Mouse (Mus musculus) hindbrain, embryonic 12.5 days (tissue): ENCODE measurements at regions not wholly inside any gene's neighbourhood (a gene's known extent, or its start where the extent isn't known, plus 50 kb on each side); places are given as distances from the start of the nearest gene placed in this dataset.

Experiments
- ATAC-seq: fragments of 200-750 bp; cut with Nextera tagmentation; 2 replicates; pipeline ENCODE4 v1.8.0; 2017; ENCODE audit warnings: moderate TSS enrichment; ENCODE audit not compliant: low FRiP score
- H3K27ac ChIP-seq: fragments of 300-500 bp; sonication (generic); 2 replicates; pipeline ENCODE4 v1.5.1; 2016; ENCODE audit warnings: mild to moderate bottlenecking
- H3K27me3 ChIP-seq: fragments of 300-500 bp; sonication (generic); 2 replicates; pipeline ENCODE4 v1.6.1; 2016; ENCODE audit warnings: mild to moderate bottlenecking
- H3K36me3 ChIP-seq: fragments of 300-500 bp; sonication (generic); 2 replicates; pipeline ENCODE4 v1.6.1; 2016; ENCODE audit warnings: mild to moderate bottlenecking
- H3K4me1 ChIP-seq: fragments of 300-500 bp; sonication (generic); 2 replicates; pipeline ENCODE4 v1.6.1; 2016
- H3K4me2 ChIP-seq: fragments of 300-500 bp; sonication (generic); replicated peaks from 2 replicates; pipeline ENCODE4 v1.6.1; 2016; ENCODE audit warnings: mild to moderate bottlenecking
- H3K4me3 ChIP-seq: fragments of 300-500 bp; sonication (generic); 2 replicates; pipeline ENCODE4 v1.5.1; 2016; ENCODE audit warnings: mild to moderate bottlenecking
- H3K9ac ChIP-seq: fragments of 300-500 bp; sonication (generic); 2 replicates; pipeline ENCODE4 v1.6.1; 2016; ENCODE audit warnings: mild to moderate bottlenecking, moderate library complexity
- H3K9me3 ChIP-seq: fragments of 300-500 bp; sonication (generic); replicated peaks from 2 replicates; pipeline ENCODE4 v1.6.1; 2016; ENCODE audit warnings: mild to moderate bottlenecking
- WGBS: fragments of 180-500 bp; shearing (Covaris S2); methylation state at CpG from one replicate; pipeline ENCODE4 v1.1.7; 2016; 5-methylcytosine and 5-hydroxymethylcytosine counted together

DNA sequence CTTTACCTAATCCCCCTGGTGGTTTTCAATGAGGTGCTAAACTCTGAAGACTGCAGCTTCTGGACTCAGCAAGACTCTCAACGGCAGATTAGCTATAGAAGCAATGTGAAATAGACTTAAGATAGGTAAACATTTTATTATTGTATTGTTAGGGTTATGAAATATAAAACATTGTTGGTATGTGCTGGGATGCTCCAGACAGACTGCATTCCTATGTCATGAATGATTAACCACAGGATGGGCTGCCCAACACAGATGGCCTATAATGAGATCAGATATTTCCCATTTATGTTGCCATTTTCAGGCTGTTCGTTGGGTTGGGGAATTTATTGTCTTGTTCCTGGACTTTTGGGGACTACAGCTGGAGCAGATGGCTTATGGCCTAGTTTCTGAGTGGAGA, 1711.3 kb upstream of the Cdh20 start:
- Histone ChIP-seq H3K9me3 (no peaks in the 10 kb centered on the region), H3K9ac (no peak overlapping the region), H3K4me3 (no peak overlapping the region), H3K4me2 (no peak overlapping the region), H3K27me3 (no peaks in the 10 kb centered on the region), H3K4me1 (no peaks in the 10 kb centered on the region), H3K36me3 (no peaks in the 10 kb centered on the region), H3K27ac (no peak overlapping the region)
- no peak for ATAC-seq
- WGBS, result 80% methylated on average over 2 of the region's 2 CpGs

DNA sequence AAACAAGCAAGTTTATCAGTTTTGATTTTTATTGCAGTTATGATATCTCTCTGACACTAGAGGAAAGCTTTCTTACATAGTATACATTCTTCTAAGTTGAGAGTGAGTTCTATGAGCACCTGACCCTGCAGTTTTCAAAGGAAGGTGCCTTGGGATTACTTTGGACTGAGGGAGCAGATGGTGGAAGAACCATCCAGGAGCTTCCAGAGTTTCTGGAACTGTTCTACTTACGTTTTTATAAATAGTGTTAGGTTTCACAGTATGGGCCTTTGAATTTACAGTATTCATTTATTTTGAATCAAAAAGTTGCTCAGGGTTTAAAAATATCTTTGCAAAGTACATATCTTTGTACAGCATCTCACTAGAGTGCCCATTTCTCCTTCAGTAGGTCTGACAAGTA, 1697.3 kb upstream of the Cdh20 start:
- Histone ChIP-seq H3K4me3 (no peak overlapping the region), H3K4me2 (no peak overlapping the region), H3K36me3 (no peaks in the 10 kb centered on the region), H3K9me3 (no peaks in the 10 kb centered on the region), H3K4me1 (no peaks in the 10 kb centered on the region), H3K27me3 (no peaks in the 10 kb centered on the region), H3K27ac (no peak overlapping the region), H3K9ac (no peak overlapping the region)
- 74% methylated on average over 1 of the region's 1 CpGs for WGBS
- ATAC-seq, result no peak

DNA sequence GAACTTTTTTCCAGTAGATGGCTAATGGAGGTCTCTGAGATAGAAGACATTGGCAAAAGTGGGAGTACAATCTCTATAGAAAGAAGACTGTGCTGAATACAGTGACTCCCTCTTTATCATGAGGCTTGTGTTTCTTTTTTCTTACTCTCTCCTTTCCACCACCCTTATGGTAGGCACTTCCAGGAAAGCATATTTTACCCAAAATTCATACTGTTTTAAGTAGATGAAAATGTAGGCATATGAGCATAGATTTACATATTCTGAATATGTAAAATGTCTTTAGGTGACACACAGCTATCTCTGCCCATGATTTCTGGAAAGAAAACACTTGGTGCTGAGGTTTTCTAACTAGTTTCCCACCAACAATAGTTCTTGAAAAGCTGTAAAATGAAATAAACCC, 1691.7 kb upstream of the Cdh20 start:
- Histone ChIP-seq H3K9ac (no peak overlapping the region), H3K9me3 (no peaks in the 10 kb centered on the region), H3K36me3 (no peaks in the 10 kb centered on the region), H3K27ac (no peak overlapping the region), H3K4me1 (no peaks in the 10 kb centered on the region), H3K4me2 (no peak overlapping the region), H3K4me3 (no peak overlapping the region), H3K27me3 (no peaks in the 10 kb centered on the region)
- ATAC-seq, result no peak

DNA sequence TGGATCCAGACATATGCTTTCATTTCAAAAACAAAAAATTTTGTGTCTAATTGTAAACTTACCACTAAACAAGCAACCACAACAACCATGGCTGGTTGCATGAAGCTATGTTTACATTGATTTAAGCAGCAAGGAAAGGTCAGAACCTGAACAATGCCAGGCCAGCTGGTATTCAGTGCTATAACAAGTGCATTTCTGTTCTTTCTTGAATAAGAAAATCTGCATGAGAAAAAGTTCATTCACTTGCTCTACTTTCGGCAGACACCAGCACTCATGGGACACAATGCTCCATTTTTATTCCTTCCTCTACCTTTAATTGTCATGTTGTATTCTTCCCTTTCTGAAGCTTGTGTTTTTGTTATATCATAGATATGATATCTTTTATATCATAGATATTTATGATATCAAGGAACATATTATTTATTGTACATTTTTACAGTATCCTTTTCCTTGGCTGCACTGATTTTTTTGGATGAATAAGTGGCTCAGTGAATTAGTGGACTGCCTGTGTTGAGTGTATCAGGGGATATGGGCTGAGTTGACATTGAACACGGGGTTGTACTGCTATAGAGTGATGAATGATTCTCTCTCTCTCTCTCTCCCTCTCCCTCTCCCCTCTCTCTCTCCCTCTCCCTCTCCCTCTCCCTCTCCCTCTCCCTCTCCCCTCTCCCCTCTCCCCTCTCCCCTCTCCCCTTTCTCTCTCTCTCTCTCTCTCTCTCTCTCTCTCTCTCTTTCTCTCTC, 1674.3 kb upstream of the Cdh20 start:
- Histone ChIP-seq H3K4me3 (no peak overlapping the region), H3K9me3 (no peaks in the 10 kb centered on the region), H3K9ac (no peak overlapping the region), H3K4me1 (no peaks in the 10 kb centered on the region), H3K27ac (no peak overlapping the region), H3K36me3 (no peaks in the 10 kb centered on the region), H3K4me2 (no peak overlapping the region), H3K27me3 (no peaks in the 10 kb centered on the region)
- peak; percentile 48; the same call in 1 of the 2 replicates for ATAC-seq
- 30% methylated on average over 2 of the region's 2 CpGs for whole genome bisulfite sequencing
